Mouse (Mus musculus) cerebellum, adult 2 months (tissue): Measurements from ENCODE around the gene Olfr893.

Source experiments
- CTCF ChIP-seq: fragments of 200-500 bp; IDR thresholded peaks from 2 replicates; pipeline ENCODE4 v1.5.1; 2011; ENCODE audit warnings: low read depth, mild to moderate bottlenecking, control low read depth, low read length, moderate library complexity, borderline replicate concordance; ENCODE audit not compliant: insufficient read depth
- POLR2A ChIP-seq: fragments of 200-500 bp; IDR thresholded peaks from 2 replicates; pipeline ENCODE4 v1.6.1; 2011; ENCODE audit warnings: low read length, control low read depth, borderline replicate concordance; ENCODE audit not compliant: insufficient read depth

- no peak for TF ChIP-seq CTCF
- no peak for TF ChIP-seq POLR2A
These were observed 27.4 kb upstream of the Olfr893 start, which contains the start of gene Olfr891 for GRCm38 (mm10) chr9:38180721-38181120.
